Mouse (Mus musculus) stomach, postnatal 0 days (tissue): Measurements from ENCODE around the gene Tex33. TPM values are rescaled to one million over a fixed set of nuclear protein-coding genes. Genes with fewer than 3 reads are reported as not detected.
A peak's percentile ranks its signal among the peaks of the same experiment; 100 is the strongest.

Source experiments
- ATAC-seq: fragments of 200-750 bp; cut with Nextera tagmentation; 2 replicates; pipeline ENCODE4 v1.8.0; 2017; ENCODE audit not compliant: low FRiP score, low TSS enrichment
- DNase-seq: peaks from one replicate; pipeline ENCODE4 v3.0.0-alpha.2; 2016; ENCODE audit warnings: low spot score
- H3K27ac ChIP-seq: fragments of 300-500 bp; sonication (generic); replicated peaks from 2 replicates; pipeline ENCODE4 v1.5.1; 2014; ENCODE audit warnings: mild to moderate bottlenecking, control low read depth
- H3K27me3 ChIP-seq: fragments of 300-500 bp; sonication (generic); 2 replicates; pipeline ENCODE4 v1.6.1; 2014; ENCODE audit warnings: low read length; ENCODE audit not compliant: control insufficient read depth, insufficient read depth
- H3K36me3 ChIP-seq: fragments of 300-500 bp; sonication (generic); 2 replicates; pipeline ENCODE4 v1.6.1; 2014; ENCODE audit warnings: low read length, mixed read lengths; ENCODE audit not compliant: control insufficient read depth, insufficient read depth
- H3K4me1 ChIP-seq: fragments of 300-500 bp; sonication (generic); replicated peaks from 2 replicates; pipeline ENCODE4 v1.6.1; 2014; ENCODE audit warnings: antibody characterized with exemption; ENCODE audit not compliant: control insufficient read depth, insufficient read depth
- H3K4me2 ChIP-seq: fragments of 300-500 bp; sonication (generic); replicated peaks from 2 replicates; pipeline ENCODE4 v1.6.1; 2014; ENCODE audit warnings: low read depth, mild to moderate bottlenecking, control low read depth, moderate library complexity
- H3K4me3 ChIP-seq: fragments of 300-500 bp; sonication (generic); 2 replicates; pipeline ENCODE4 v1.5.1; 2014; ENCODE audit warnings: low read depth, low read length, control low read depth
- H3K9ac ChIP-seq: fragments of 300-500 bp; sonication (generic); 2 replicates; pipeline ENCODE4 v1.6.1; 2014; ENCODE audit warnings: mild to moderate bottlenecking, low read length, control low read depth, mixed read lengths
- H3K9me3 ChIP-seq: fragments of 300-500 bp; sonication (generic); 2 replicates; pipeline ENCODE4 v1.6.1; 2016; ENCODE audit warnings: low read length; ENCODE audit not compliant: control insufficient read depth
- CTCF ChIP-seq: IDR thresholded peaks from 2 replicates; pipeline ENCODE4 v1.5.1; 2016; ENCODE audit warnings: antibody characterized with exemption, low read depth, mild to moderate bottlenecking, moderate library complexity
- EP300 ChIP-seq: optimal IDR thresholded peaks from 2 replicates; pipeline ENCODE3; 2016; ENCODE audit warnings: antibody characterized with exemption
- WGBS: fragments of 180-500 bp; shearing (Covaris S2); extraction: QIAGEN DNeasy Blood & Tissue Kit; methylation state at CpG from one replicate; pipeline ENCODE4 v1.1.7; 2014; 5-methylcytosine and 5-hydroxymethylcytosine counted together
- polyA plus RNA-seq: library from polyadenylated mRNA; unstranded; fragments of >200 nt; fragmentation: Nextera tagmentation; extraction: Ambion mirVana; gene quantifications from 2 replicates; pipeline ENCODE4 v1.2.1, GENCODE M21; 2015

Gene Tex33
- not detected in 2 replicates for polyA plus RNA-seq

DNA sequence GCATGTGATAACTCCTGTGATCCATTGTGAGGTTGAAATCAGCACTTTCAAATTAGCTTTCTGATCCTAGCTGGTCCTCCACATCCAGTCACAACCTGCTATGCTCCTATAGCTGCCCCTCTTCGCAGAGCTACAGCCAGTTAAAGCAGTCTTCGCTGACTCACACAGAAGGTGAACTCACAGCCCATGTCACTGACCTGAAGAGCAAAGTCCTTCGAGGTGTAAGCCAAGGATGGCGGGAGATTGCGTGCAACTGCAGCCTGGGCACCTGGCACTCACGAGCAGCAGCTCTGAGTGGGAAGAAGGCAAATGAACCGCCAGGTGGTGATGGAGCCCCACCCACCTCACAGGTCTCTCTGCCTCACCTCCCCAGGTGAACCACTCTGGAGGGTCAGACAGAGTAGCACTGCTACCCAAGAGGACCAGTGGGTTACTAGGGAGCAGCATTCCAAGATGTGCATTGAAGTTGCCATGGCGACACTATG lies at the start of gene Tex33:
Gene Tex33, minus strand, starts transcription at position 435 of the 485 bp plus-strand sequence.
- H3K27ac ChIP-seq, result no peak within 1 kb of the TSS
- TF ChIP-seq CTCF (peak; percentile 31), EP300 (no peak)
- H3K27me3 ChIP-seq, result no peaks in the 10 kb centered on the region
- no peaks in the 10 kb centered on the region for H3K9me3 ChIP-seq
- no peak within 1 kb of the TSS for H3K4me2 ChIP-seq
- no peaks in the 10 kb centered on the region for H3K36me3 ChIP-seq
- no peaks in the 10 kb centered on the region for H3K4me1 ChIP-seq
- WGBS, result 70% methylated on average over 8 of the region's 8 CpGs
- H3K9ac ChIP-seq, result no peak within 1 kb of the TSS
- DNase-seq, result peak; percentile 27
- ATAC-seq, result peak; percentile 22; the same call in 1 of the 2 replicates
- H3K4me3 ChIP-seq, result no peak within 1 kb of the TSS

DNA sequence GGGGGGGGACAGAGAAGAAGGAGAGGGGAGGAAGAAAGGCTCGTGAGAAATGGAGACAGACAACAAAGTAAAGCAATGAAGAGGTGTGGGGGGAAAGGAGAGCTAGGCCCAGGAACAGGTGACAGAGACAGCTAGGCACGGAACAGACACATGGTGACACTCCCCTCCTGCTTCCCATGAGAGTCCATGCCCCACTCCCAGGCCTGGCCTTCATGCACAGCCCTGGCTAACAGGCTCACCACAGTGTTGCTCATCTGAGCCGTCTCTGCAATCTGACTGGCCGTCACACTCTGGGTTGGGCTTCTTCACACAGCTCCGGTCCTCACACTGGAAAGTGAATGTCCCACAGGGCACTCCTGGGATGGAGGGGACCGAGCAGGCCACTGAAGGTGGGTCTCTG lies 48.1 kb upstream of the Tex33 start:
- 48% methylated on average over 6 of the region's 6 CpGs for WGBS

DNA sequence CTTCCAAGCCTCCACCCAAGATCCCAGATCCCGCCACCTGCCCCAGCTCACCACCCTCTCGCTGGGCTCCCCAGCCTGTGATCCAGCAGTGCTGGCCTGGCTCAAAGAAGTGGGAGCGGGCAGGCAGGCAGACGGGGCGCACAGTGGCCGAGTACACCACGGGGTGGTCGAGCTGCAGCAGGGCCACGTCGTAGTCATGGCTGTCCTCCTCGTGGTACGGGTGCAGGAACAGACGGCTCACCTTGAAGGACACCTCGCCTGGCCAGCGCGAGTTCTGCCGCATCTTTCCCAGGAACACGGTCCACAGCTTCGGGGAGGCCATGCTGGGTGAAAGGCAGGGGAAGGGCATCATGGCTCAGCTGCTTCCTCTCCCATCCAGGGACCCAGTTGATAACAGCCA lies 46.5 kb upstream of the Tex33 start:
- Histone ChIP-seq H3K4me1 (peaks cover 2% of the 10 kb centered on the region; the same call in 1 of the 2 replicates), H3K27ac (no peak overlapping the region), H3K4me2 (no peak overlapping the region), H3K9ac (no peak overlapping the region), H3K4me3 (no peak overlapping the region), H3K27me3 (no peaks in the 10 kb centered on the region), H3K36me3 (no peaks in the 10 kb centered on the region), H3K9me3 (no peaks in the 10 kb centered on the region)
- DNase-seq (no peak), ATAC-seq (no peak)
- 87% methylated on average over 19 of the region's 19 CpGs for whole genome bisulfite sequencing
- TF ChIP-seq CTCF (no peak), EP300 (no peak)

More for the DNA sequence above, 48.1 kb upstream of the Tex33 start:
- no peaks in the 10 kb centered on the region for H3K9me3 ChIP-seq
- H3K36me3 ChIP-seq, result no peaks in the 10 kb centered on the region
- no peak for DNase-seq
- TF ChIP-seq CTCF (no peak), EP300 (no peak)
- no peak overlapping the region for H3K9ac ChIP-seq
- H3K4me1 ChIP-seq, result no peaks in the 10 kb centered on the region
- no peak overlapping the region for H3K4me3 ChIP-seq
- no peak for ATAC-seq
- no peak overlapping the region for H3K27ac ChIP-seq
- no peaks in the 10 kb centered on the region for H3K27me3 ChIP-seq
- H3K4me2 ChIP-seq, result no peak overlapping the region

DNA sequence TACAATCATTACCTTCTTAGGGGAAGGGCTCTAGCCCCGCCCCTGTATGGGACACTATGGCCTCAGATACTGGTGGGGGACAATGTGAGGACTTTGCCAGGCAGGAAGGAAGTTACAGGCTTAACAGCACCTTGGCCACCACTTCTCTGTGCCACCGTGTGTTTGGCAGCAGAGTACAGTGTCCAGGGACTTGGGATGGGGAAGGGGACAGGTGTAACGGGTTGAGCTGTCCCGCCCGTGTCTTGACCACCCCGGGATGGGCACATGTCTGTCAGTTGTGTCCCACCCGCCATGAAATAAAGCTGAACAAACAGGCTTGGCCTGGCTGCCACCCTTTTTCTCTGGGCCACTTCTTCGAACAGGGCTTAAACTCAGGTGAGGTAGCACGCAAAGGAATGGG lies 43.3 kb upstream of the Tex33 start:
- Histone ChIP-seq H3K4me1 (peaks cover 3% of the 10 kb centered on the region; the same call in 1 of the 2 replicates), H3K9me3 (no peaks in the 10 kb centered on the region), H3K36me3 (no peaks in the 10 kb centered on the region), H3K4me2 (no peak overlapping the region), H3K4me3 (no peak overlapping the region), H3K27me3 (no peaks in the 10 kb centered on the region), H3K27ac (no peak overlapping the region), H3K9ac (no peak overlapping the region)
- 69% methylated on average over 8 of the region's 9 CpGs for WGBS
- ATAC-seq (no peak), DNase-seq (no peak)
- TF ChIP-seq EP300 (no peak), CTCF (no peak)

DNA sequence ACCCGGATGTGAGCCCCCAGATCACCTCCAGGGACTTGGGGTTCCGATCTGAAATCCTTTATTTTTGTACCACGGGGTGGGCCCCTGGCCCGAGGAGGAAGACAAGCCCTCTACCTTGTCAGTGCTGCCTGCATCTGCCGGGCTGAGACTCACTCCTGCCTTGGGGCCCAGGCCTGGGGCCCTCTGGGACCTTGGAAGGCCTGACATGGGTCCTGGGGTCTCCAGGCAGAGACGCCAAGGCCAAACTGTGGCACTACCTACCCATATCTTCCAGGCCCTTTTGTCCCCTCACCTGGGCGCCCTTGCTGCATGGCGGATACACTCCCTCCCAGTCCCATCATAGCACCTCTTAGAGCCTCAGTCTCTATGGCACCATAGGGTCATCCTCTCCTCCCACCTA lies 42.8 kb upstream of the Tex33 start:
- no peaks in the 10 kb centered on the region for H3K27me3 ChIP-seq
- H3K9ac ChIP-seq, result no peak overlapping the region
- DNase-seq (no peak), ATAC-seq (no peak)
- no peak for TF ChIP-seq CTCF
- TF ChIP-seq EP300, result no peak
- no peak overlapping the region for H3K27ac ChIP-seq
- WGBS, result 72% methylated on average over 8 of the region's 8 CpGs
- no peaks in the 10 kb centered on the region for H3K9me3 ChIP-seq
- H3K36me3 ChIP-seq, result peaks cover 4% of the 10 kb centered on the region; the same call in 1 of the 2 replicates
- no peak overlapping the region for H3K4me3 ChIP-seq
- no peak overlapping the region for H3K4me2 ChIP-seq
- peaks cover 3% of the 10 kb centered on the region; the same call in 1 of the 2 replicates for H3K4me1 ChIP-seq

DNA sequence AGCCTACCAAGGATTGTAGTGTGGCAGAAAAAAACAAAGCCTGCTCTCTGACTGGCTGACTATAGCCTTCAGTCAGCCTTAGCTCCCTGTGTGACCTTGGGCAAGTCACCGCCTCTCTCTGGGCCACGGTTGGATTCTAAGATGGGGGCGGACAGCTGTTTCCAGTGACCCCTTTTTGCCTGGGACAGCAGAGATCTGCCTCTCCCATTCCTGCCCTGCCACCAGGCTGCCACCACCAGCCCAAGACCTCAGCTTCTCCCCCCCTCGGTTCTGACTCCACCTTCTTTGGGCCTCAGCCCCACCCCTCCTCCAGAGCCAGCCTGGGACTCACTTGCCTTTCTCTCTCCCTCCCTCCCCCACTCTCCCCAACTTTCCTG lies 42.3 kb upstream of the Tex33 start:
- no peak for ATAC-seq
- H3K4me2 ChIP-seq, result no peak overlapping the region

More for the DNA sequence above, 42.3 kb upstream of the Tex33 start:
- peaks cover 3% of the 10 kb centered on the region; the same call in 1 of the 2 replicates for H3K4me1 ChIP-seq
- peak overlapping the region; percentile 74 for H3K27ac ChIP-seq
- WGBS, result 43% methylated on average over 4 of the region's 4 CpGs
- peaks cover 7% of the 10 kb centered on the region; the same call in 1 of the 2 replicates for H3K36me3 ChIP-seq
- no peak for DNase-seq
- TF ChIP-seq CTCF, result no peak
- no peak for TF ChIP-seq EP300
- no peak overlapping the region for H3K9ac ChIP-seq
- no peaks in the 10 kb centered on the region for H3K27me3 ChIP-seq
- no peak overlapping the region for H3K4me3 ChIP-seq
- H3K9me3 ChIP-seq, result no peaks in the 10 kb centered on the region
